Mouse (Mus musculus) kidney, adult 2 months (tissue): ENCODE results near the gene Jund. TPM values are rescaled to one million over a fixed set of nuclear protein-coding genes. Genes with fewer than 3 reads are reported as not detected.

Experiments used
- DNase-seq: peaks from one replicate; pipeline ENCODE4 v3.0.0; 2021
- H3K27ac ChIP-seq: fragments of 200-500 bp; 2 replicates; pipeline ENCODE4 v1.5.1; 2012; ENCODE audit warnings: low read depth, low read length, control low read depth, inconsistent platforms; ENCODE audit not compliant: insufficient read depth
- H3K27me3 ChIP-seq: fragments of 200-500 bp; replicated peaks from 2 replicates; pipeline ENCODE4 v1.6.1; 2012; ENCODE audit warnings: mild to moderate bottlenecking, moderate library complexity, low read length, inconsistent platforms; ENCODE audit not compliant: control insufficient read depth, insufficient read depth
- H3K36me3 ChIP-seq: fragments of 200-500 bp; 2 replicates; pipeline ENCODE4 v1.6.1; 2012; ENCODE audit warnings: mild to moderate bottlenecking, moderate library complexity, low read length, inconsistent platforms; ENCODE audit not compliant: control insufficient read depth, insufficient read depth
- H3K4me1 ChIP-seq: fragments of 200-500 bp; 2 replicates; pipeline ENCODE4 v1.6.1; 2011; ENCODE audit warnings: low read length; ENCODE audit not compliant: control insufficient read depth, insufficient read depth
- H3K4me3 ChIP-seq: fragments of 200-500 bp; 2 replicates; pipeline ENCODE4 v1.5.1; 2011; ENCODE audit warnings: mild to moderate bottlenecking, low read depth, low read length, control low read depth; ENCODE audit not compliant: insufficient read depth
- CTCF ChIP-seq: fragments of 200-500 bp; conservative IDR thresholded peaks from 2 replicates; pipeline ENCODE4 v1.5.1; 2011; ENCODE audit warnings: low read depth, mild to moderate bottlenecking, control low read depth, low read length, moderate library complexity, mixed read lengths; ENCODE audit not compliant: insufficient read depth, insufficient read length
- POLR2A ChIP-seq: fragments of 200-500 bp; IDR thresholded peaks from one replicate; pipeline ENCODE4 v1.6.1; 2011; ENCODE audit warnings: low read depth, low read length, control low read depth
- WGBS: fragments of 180-500 bp; shearing (Covaris S2); methylation state at CpG from one replicate; pipeline ENCODE4 v1.1.7; 2018; 5-methylcytosine and 5-hydroxymethylcytosine counted together
- polyA plus RNA-seq: library from polyadenylated mRNA; depleted of rRNA; stranded (reverse); fragments of >200 nt; gene quantifications from 2 replicates; pipeline ENCODE4 v1.2.3, GENCODE M21; 2012

The Jund gene
- polyA plus RNA-seq, 1 experiment: 158 TPM

DNA sequence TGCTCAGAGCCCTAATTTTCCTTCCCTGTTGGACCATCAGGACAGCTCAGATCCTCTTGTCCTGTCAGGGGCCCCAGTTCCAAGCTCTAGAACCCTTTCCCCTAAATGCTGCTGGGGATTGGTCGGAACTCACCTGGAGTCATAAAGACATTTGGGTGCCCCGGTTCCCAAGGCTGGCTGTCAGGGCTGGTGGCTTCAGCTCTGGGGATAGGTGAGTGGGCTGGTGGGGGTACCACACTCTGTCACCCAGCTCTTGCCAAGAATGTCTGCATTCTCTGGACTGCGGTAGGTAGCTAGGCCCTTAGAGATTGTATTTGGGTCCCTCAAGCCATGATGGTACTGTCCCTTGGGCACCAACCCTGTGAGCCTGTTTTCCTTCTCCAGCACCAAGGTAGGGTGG is 4.5 kb downstream of the Jund start, which contains the start of gene Iqcn:
Gene Iqcn, plus strand, starts transcription at position 171 of the 400 bp plus-strand sequence.
- WGBS: 95% methylated on average over 3 of the region's 3 CpGs
- TF ChIP-seq POLR2A: no peak
- TF ChIP-seq CTCF: no peak
- no peak within 1 kb of the TSS for H3K27ac ChIP-seq

GRCm38 (mm10) chr8:70708281-70708680 is 9.5 kb downstream of the Jund start:
- 93% methylated on average over 14 of the region's 14 CpGs for whole genome bisulfite sequencing
- no peak for TF ChIP-seq CTCF
- TF ChIP-seq POLR2A: no peak
- no peaks in the 10 kb centered on the region for H3K27me3 ChIP-seq
- H3K4me1 ChIP-seq: 0 out of 2 replicates have a peak, but pooled peaks cover 4% of the 10 kb centered on the region
- no peak overlapping the region for H3K4me3 ChIP-seq
- no peak for DNase-seq
- H3K36me3 ChIP-seq: no peaks in the 10 kb centered on the region
- H3K27ac ChIP-seq: no peak overlapping the region

More for the DNA sequence above, 4.5 kb downstream of the Jund start, which contains the start of gene Iqcn:
- Histone ChIP-seq H3K36me3 (no peaks in the 10 kb centered on the region), H3K4me1 (peaks cover 7% of the 10 kb centered on the region; the same call in 1 of the 2 replicates), H3K4me3 (no peak within 1 kb of the TSS), H3K27me3 (no peaks in the 10 kb centered on the region)
- DNase-seq: no peak

DNA sequence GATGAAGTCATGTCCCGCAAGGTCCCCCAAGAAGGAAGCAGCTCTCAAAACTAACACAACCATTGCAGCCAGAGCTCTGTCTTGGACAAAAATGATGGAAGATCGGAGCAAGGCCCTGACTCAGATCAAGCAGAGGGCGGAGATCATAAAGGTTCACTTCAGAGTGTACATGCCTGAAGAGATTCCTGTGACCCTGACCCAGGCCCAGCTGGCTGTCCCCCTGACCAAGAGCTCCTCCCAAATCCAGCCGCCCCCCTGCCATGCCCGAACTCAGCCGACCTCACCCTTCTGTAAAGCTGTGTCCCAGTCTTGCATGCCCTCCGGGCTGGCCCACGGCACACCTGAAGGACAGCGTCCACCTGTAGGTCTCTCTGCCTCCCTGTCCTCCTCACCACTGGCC is 11.0 kb downstream of the Jund start:
- no peak overlapping the region for H3K4me3 ChIP-seq
- 0 out of 2 replicates have a peak, but pooled peaks cover 4% of the 10 kb centered on the region for H3K4me1 ChIP-seq
- H3K36me3 ChIP-seq: no peaks in the 10 kb centered on the region
- DNase-seq: no peak
- H3K27me3 ChIP-seq: no peaks in the 10 kb centered on the region
- 86% methylated on average over 9 of the region's 9 CpGs for WGBS
- H3K27ac ChIP-seq: no peak overlapping the region
- no peak for TF ChIP-seq CTCF
- no peak for TF ChIP-seq POLR2A

DNA sequence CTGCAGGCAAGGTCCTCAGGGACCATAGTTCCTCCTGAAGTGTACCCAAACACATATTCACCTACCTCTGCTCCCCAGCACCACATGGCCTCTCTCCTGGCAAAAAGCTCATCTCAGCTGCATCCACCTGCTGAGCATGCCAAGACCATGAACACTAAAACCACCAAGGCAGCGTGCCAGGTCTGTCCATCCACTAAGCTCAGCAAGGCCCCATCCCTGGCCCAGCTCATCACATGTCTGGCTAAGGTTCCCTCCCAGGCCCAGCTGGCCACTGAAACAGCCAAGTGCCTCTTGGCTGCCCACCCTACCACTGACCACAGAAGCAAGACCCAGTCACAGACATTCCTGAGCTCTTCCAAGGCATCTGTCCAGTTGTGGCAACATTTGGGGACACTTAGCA is 11.5 kb downstream of the Jund start:
- Histone ChIP-seq H3K4me1 (0 out of 2 replicates have a peak, but pooled peaks cover 4% of the 10 kb centered on the region), H3K27me3 (no peaks in the 10 kb centered on the region), H3K27ac (no peak overlapping the region), H3K36me3 (no peaks in the 10 kb centered on the region), H3K4me3 (no peak overlapping the region)
- DNase-seq: no peak
- WGBS: 86% methylated on average over 1 of the region's 1 CpGs
- no peak for TF ChIP-seq POLR2A
- TF ChIP-seq CTCF: no peak

GRCm38 (mm10) chr8:70711041-70711440 is 12.3 kb downstream of the Jund start:
- 0 out of 2 replicates have a peak, but pooled peaks cover 4% of the 10 kb centered on the region for H3K4me1 ChIP-seq
- H3K27me3 ChIP-seq: no peaks in the 10 kb centered on the region
- no peak overlapping the region for H3K27ac ChIP-seq
- H3K4me3 ChIP-seq: no peak overlapping the region
- H3K36me3 ChIP-seq: no peaks in the 10 kb centered on the region
- WGBS: 91% methylated on average over 11 of the region's 11 CpGs
- DNase-seq: no peak
- TF ChIP-seq POLR2A (peak; percentile 4), CTCF (no peak)

DNA sequence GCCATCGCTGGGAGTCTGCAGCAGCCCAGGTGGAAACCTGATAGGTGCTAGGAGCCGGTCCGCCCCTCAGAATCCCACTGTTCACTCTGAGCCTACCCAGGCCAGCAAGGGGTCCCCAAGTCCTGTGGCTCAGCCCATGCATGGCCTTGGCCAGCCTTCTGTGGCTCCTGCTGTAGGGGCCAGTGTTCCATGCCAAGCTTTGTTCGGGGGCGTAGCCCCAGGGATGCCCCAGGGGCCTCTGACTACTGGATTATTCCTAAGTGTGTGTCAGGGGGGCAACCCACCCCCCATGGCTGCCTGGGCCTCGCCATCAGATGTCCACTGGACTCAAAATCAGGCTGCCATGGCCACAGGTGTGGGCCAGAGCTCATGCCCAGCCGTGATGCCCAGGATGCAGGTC is 15.2 kb downstream of the Jund start:
- Histone ChIP-seq H3K4me3 (no peak overlapping the region), H3K27ac (no peak overlapping the region), H3K27me3 (no peaks in the 10 kb centered on the region), H3K4me1 (0 out of 2 replicates have a peak, but pooled peaks cover 4% of the 10 kb centered on the region), H3K36me3 (no peaks in the 10 kb centered on the region)
- 75% methylated on average over 7 of the region's 7 CpGs for WGBS
- no peak for TF ChIP-seq POLR2A
- no peak for TF ChIP-seq CTCF
- no peak for DNase-seq

- H3K4me3 ChIP-seq: no peak overlapping the region
- H3K36me3 ChIP-seq: no peaks in the 10 kb centered on the region
- no peak overlapping the region for H3K27ac ChIP-seq
- 77% methylated on average over 2 of the region's 2 CpGs for WGBS
- H3K4me1 ChIP-seq: 0 out of 2 replicates have a peak, but pooled peaks cover 2% of the 10 kb centered on the region
- no peak for DNase-seq
- H3K27me3 ChIP-seq: no peaks in the 10 kb centered on the region
- TF ChIP-seq POLR2A: no peak
- TF ChIP-seq CTCF: no peak
Measured at GRCm38 (mm10) chr8:70715086-70715485, 16.3 kb downstream of the Jund start.
